ENCODE assay signal across 9 mouse cellular contexts in the genomic region with DNA sequence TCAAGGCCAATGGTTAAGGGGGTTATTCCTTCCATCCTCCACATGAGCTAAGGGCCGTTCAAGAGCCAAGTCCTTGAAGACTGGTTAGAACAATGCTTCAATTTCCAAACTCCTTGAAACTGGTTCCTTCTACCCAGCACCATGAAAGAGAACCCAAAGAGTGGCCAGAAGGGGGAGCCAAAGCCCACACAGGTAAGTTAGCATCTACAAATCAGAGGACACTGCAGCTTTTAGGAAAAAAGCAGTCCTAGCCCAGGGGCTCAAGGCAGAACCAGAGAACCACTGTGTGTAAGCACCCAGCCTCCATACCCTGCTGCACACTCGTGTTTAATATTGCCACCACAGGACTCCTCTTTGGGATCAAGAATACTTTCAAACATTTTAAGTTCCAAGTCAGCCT. TPM values are rescaled to one million over a fixed set of nuclear protein-coding genes. Genes with fewer than 3 reads are reported as not detected.
A peak's percentile ranks its signal among the peaks of the same experiment; 100 is the strongest.
DNase-seq lines count a peak whose midpoint lies in the region; ATAC-seq and TF ChIP-seq lines count a peak whose summit lies in the region.
"Had no signal": no experiment of that assay in that cellular context is flagged by ENCODE, and none has a peak within 500 bp of the region (broad histone marks: within the 10 kb centered on the region; RNA-seq: fewer than 3 reads in every experiment).

No protein-coding gene starts in this region.

- H3K27me3 ChIP-seq in embryonic facial prominence, embryonic 14.5 days (replicated peaks; ENCODE audit: control insufficient read depth, insufficient read depth, low read length) = no peaks in the 10 kb centered on the region
- H3K27me3 ChIP-seq in midbrain, postnatal 0 days (ENCODE audit: insufficient read depth, low read length) = no peaks in the 10 kb centered on the region

- H3K4me2 ChIP-seq in embryonic facial prominence, embryonic 14.5 days (ENCODE audit: low read depth, low read length) = no peak overlapping the region
- H3K4me2 ChIP-seq in midbrain, postnatal 0 days (ENCODE audit: low read depth, low read length, poor library complexity, severe bottlenecking) = no peak overlapping the region

- H3K9me3 ChIP-seq in embryonic facial prominence, embryonic 14.5 days (ENCODE audit: control insufficient read depth, low read length) = no peaks in the 10 kb centered on the region
- no peaks in the 10 kb centered on the region for H3K9me3 ChIP-seq in midbrain, postnatal 0 days (ENCODE audit: low read length)

- 54% methylated on average over 2 of the region's 2 CpGs for WGBS in embryonic facial prominence, embryonic 14.5 days
- 54% methylated on average over 2 of the region's 2 CpGs for WGBS in midbrain, postnatal 0 days

- peak; percentile 39 for DNase-seq in left cerebral cortex, adult 11 months (ENCODE audit: low spot score)
- no peak for DNase-seq in left cerebral cortex, postnatal 10 days (ENCODE audit: extremely low spot score in 1 of 2, low spot score in 2 of 2)
- peak; percentile 68 for DNase-seq in adrenal gland, postnatal 25 days
- DNase-seq in embryonic facial prominence, embryonic 14.5 days (ENCODE audit: low spot score) = peak; percentile 63
- peak; percentile 37 for DNase-seq in hindlimb bud, embryonic 11.5 days (ENCODE audit: extremely low spot score, low read depth, low spot score)
- DNase-seq in left cerebral cortex, postnatal 36 days (ENCODE audit: low spot score in 2 of 2) = peak; percentile 50 to 56
- peak; percentile 64 for DNase-seq in midbrain, postnatal 0 days (ENCODE audit: low spot score)
- peak; percentile 79 for DNase-seq in thymus, postnatal 0 days (ENCODE audit: low spot score)

- H3K36me3 ChIP-seq in embryonic facial prominence, embryonic 14.5 days (ENCODE audit: control insufficient read depth, insufficient read depth, low read length) = peaks cover 67% of the 10 kb centered on the region
- peaks cover 44% of the 10 kb centered on the region for H3K36me3 ChIP-seq in midbrain, postnatal 0 days (ENCODE audit: insufficient read depth, low read length)

- intact Hi-C loops in left cerebral cortex, postnatal 10 days (cut with DNase I) = no loop called here
- intact Hi-C loops in left cerebral cortex, postnatal 36 days (cut with DNase I) = loop anchor here (2.0 to 10.0 kb wide), 2 partner anchors 234 to 264 kb away; partner anchors contain the start of genes Fam72a and Srgap2

- ATAC-seq in embryonic facial prominence, embryonic 14.5 days (ENCODE audit: low read depth) = no peak
- no peak for ATAC-seq in midbrain, postnatal 0 days (ENCODE audit: low FRiP score)

- no peak overlapping the region for H3K27ac ChIP-seq in embryonic facial prominence, embryonic 14.5 days (replicated peaks; ENCODE audit: low read depth, low read length)
- H3K27ac ChIP-seq in midbrain, postnatal 0 days (ENCODE audit: low read depth, low read length) = no peak overlapping the region

- TF ChIP-seq CTCF in midbrain, postnatal 0 days (IDR thresholded peaks at IDR 0.05) = peak; percentile 74

- H3K9ac ChIP-seq in embryonic facial prominence, embryonic 14.5 days (ENCODE audit: low read depth, low read length) = no peak overlapping the region
- no peak overlapping the region for H3K9ac ChIP-seq in midbrain, postnatal 0 days (replicated peaks; ENCODE audit: low read length, poor library complexity, severe bottlenecking)

- no peaks in the 10 kb centered on the region for H3K4me1 ChIP-seq in embryonic facial prominence, embryonic 14.5 days (ENCODE audit: control insufficient read depth, insufficient read depth, low read length)
- no peaks in the 10 kb centered on the region for H3K4me1 ChIP-seq in midbrain, postnatal 0 days (ENCODE audit: insufficient read depth, low read length)

- no peak overlapping the region for H3K4me3 ChIP-seq in embryonic facial prominence, embryonic 14.5 days (ENCODE audit: low read depth, low read length)
- no peak overlapping the region for H3K4me3 ChIP-seq in midbrain, postnatal 0 days (ENCODE audit: low read depth, low read length)
- H3K4me3 ChIP-seq: myocyte had no signal

RNA-seq across cellular contexts. Expression of gene Ikbke, which starts 11.2 kb away (rescaled TPM):
- total RNA-seq in left cerebral cortex, postnatal 10 days (2021) = 1 to 10 TPM; 1.8 to 2.2 TPM
- 13.2 and 18.5 TPM in 2 replicates for total RNA-seq in adrenal gland, postnatal 25 days (2021)
- 4.7 and 6.0 TPM in 2 replicates for polyA plus RNA-seq in embryonic facial prominence, embryonic 14.5 days (2014; fragmentation: Nextera tagmentation; extraction: Ambion mirVana)
- total RNA-seq in left cerebral cortex, postnatal 36 days (2021) = 1 to 10 TPM in 1 of 2 experiments, under 1 TPM in 1; 0.69 to 2.5 TPM
- total RNA-seq in midbrain, postnatal 0 days (2014; rRNA removed) = 3.9 and 5.3 TPM in 2 replicates
- polyA plus RNA-seq in midbrain, postnatal 0 days (2015; fragmentation: Nextera tagmentation; extraction: Ambion mirVana) = 0.63 and 0.67 TPM in 2 replicates
- polyA plus RNA-seq in thymus, postnatal 0 days (2015; fragmentation: Nextera tagmentation; extraction: Ambion mirVana) = 22.2 and 23.5 TPM in 2 replicates

RNA-seq across cellular contexts. Expression of gene Rassf5, which starts 45.6 kb away (rescaled TPM):
- total RNA-seq in left cerebral cortex, postnatal 10 days (2021) = 10 to 100 TPM; 19.9 to 21.8 TPM
- total RNA-seq in adrenal gland, postnatal 25 days (2021) = 12.8 and 13.1 TPM in 2 replicates
- polyA plus RNA-seq in embryonic facial prominence, embryonic 14.5 days (2014; fragmentation: Nextera tagmentation; extraction: Ambion mirVana) = 3.1 and 4.0 TPM in 2 replicates
- total RNA-seq in left cerebral cortex, postnatal 36 days (2021) = 10 to 100 TPM; 24.6 to 31.7 TPM
- 9.0 and 13.5 TPM in 2 replicates for total RNA-seq in midbrain, postnatal 0 days (2014; rRNA removed)
- 4.9 and 5.8 TPM in 2 replicates for polyA plus RNA-seq in midbrain, postnatal 0 days (2015; fragmentation: Nextera tagmentation; extraction: Ambion mirVana)
- 137 TPM in 2 replicates for polyA plus RNA-seq in thymus, postnatal 0 days (2015; fragmentation: Nextera tagmentation; extraction: Ambion mirVana)

Comparison
In these comparisons a context has a peak if more than half of its experiments do, and no peak if none do; other contexts are left out.
1. DNase-seq: peak in left cerebral cortex, adult 11 months (single experiment), adrenal gland, postnatal 25 days (single experiment), embryonic facial prominence, embryonic 14.5 days (single experiment), hindlimb bud, embryonic 11.5 days (single experiment), left cerebral cortex, postnatal 36 days (2 of 2), midbrain, postnatal 0 days (single experiment) and thymus, postnatal 0 days (single experiment); none in left cerebral cortex, postnatal 10 days (0 of 2).